Mouse (Mus musculus) stomach, postnatal 0 days (tissue): ENCODE measurements around the gene Ubl3.

Experiments
- CTCF ChIP-seq: IDR thresholded peaks from 2 replicates; pipeline ENCODE4 v1.5.1; 2016; ENCODE audit warnings: antibody characterized with exemption, low read depth, mild to moderate bottlenecking, moderate library complexity
- EP300 ChIP-seq: optimal IDR thresholded peaks from 2 replicates; pipeline ENCODE3; 2016; ENCODE audit warnings: antibody characterized with exemption

DNA sequence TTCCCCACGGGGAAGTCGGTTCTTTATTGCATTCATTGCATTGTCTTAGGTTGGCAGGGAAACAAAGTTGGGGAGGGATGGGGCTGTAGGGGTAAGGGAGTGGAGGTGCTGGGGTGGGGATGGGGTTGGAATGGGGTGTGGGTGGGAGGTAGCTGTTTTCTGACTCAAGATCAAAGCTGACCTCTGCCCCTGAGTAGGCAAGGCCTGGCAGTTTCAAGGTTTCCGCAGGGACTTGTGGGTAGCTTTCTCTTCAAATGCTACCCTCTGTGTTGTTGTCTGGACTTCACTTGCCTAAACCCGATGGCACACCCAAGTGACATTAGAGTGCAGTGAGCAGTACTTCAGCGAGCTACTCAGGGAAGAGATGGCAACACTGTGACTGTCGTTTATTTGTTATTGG lies 13.0 kb upstream of the Ubl3 start:
- no peak for TF ChIP-seq CTCF
- no peak for TF ChIP-seq EP300
